8 mouse cellular contexts compared by ENCODE assay signal in genomic region chr7:29291616-29292457, GRCm38 (mm10). TPM values are rescaled to one million over a fixed set of nuclear protein-coding genes. Genes with fewer than 3 reads are reported as not detected.
A peak's percentile ranks its signal among the peaks of the same experiment; 100 is the strongest.
DNase-seq lines count a peak whose midpoint lies in the region; ATAC-seq lines count a peak whose summit lies in the region.

No protein-coding gene starts in this region.

- H3K27ac ChIP-seq in lung, embryonic 15.5 days: peak overlapping the region; percentile 95
- peak overlapping the region; percentile 78 for H3K27ac ChIP-seq in hindbrain, embryonic 13.5 days
- H3K27ac ChIP-seq in neural tube, embryonic 13.5 days (replicated peaks): peak overlapping the region; percentile 84

- H3K4me2 ChIP-seq in lung, embryonic 15.5 days: peak overlapping the region; percentile 86
- H3K4me2 ChIP-seq in hindbrain, embryonic 13.5 days: no peak overlapping the region
- H3K4me2 ChIP-seq in neural tube, embryonic 13.5 days: peak overlapping the region; percentile 79

- H3K4me1 ChIP-seq in lung, embryonic 15.5 days: peaks cover 38% of the 10 kb centered on the region
- H3K4me1 ChIP-seq in hindbrain, embryonic 13.5 days (replicated peaks): peaks cover 47% of the 10 kb centered on the region
- peaks cover 57% of the 10 kb centered on the region for H3K4me1 ChIP-seq in neural tube, embryonic 13.5 days (replicated peaks)

- ATAC-seq in lung, embryonic 15.5 days (ENCODE audit: borderline replicate concordance, extremely low read depth, low FRiP score, low TSS enrichment): no peak
- 0 out of 2 replicates have a peak, but pooled peaks have one; percentile 27 for ATAC-seq in hindbrain, embryonic 13.5 days (ENCODE audit: low FRiP score)
- ATAC-seq in neural tube, embryonic 13.5 days (ENCODE audit: low read depth): peak; percentile 22

- peak overlapping the region; percentile 56 for H3K4me3 ChIP-seq in lung, embryonic 15.5 days
- H3K4me3 ChIP-seq in hindbrain, embryonic 13.5 days: no peak overlapping the region
- H3K4me3 ChIP-seq in neural tube, embryonic 13.5 days: no peak overlapping the region

- no peaks in the 10 kb centered on the region for H3K36me3 ChIP-seq in lung, embryonic 15.5 days
- H3K36me3 ChIP-seq in hindbrain, embryonic 13.5 days: no peaks in the 10 kb centered on the region
- no peaks in the 10 kb centered on the region for H3K36me3 ChIP-seq in neural tube, embryonic 13.5 days

- no peaks in the 10 kb centered on the region for H3K27me3 ChIP-seq in lung, embryonic 15.5 days
- H3K27me3 ChIP-seq in hindbrain, embryonic 13.5 days: peaks cover 20% of the 10 kb centered on the region; the same call in 1 of the 2 replicates
- H3K27me3 ChIP-seq in neural tube, embryonic 13.5 days: peaks cover 10% of the 10 kb centered on the region; the same call in 1 of the 2 replicates

- no peak for DNase-seq in lung, postnatal 14 days
- DNase-seq in embryo, embryonic 10 days (ENCODE audit: low spot score): peak; percentile 66
- no peak for DNase-seq in spleen, postnatal 10 days (ENCODE audit: low spot score in 2 of 2)
- DNase-seq in spleen, adult 18-20 months: no peak
- no peak for DNase-seq in urinary bladder, adult 2 months (ENCODE audit: low spot score)

- peak overlapping the region; percentile 47 for H3K9ac ChIP-seq in lung, embryonic 15.5 days
- H3K9ac ChIP-seq in hindbrain, embryonic 13.5 days: no peak overlapping the region
- peak overlapping the region; percentile 58 for H3K9ac ChIP-seq in neural tube, embryonic 13.5 days

- H3K9me3 ChIP-seq in lung, embryonic 15.5 days: no peaks in the 10 kb centered on the region
- no peaks in the 10 kb centered on the region for H3K9me3 ChIP-seq in hindbrain, embryonic 13.5 days
- H3K9me3 ChIP-seq in neural tube, embryonic 13.5 days: no peaks in the 10 kb centered on the region

- WGBS in lung, embryonic 15.5 days: 12% methylated on average over 7 of the region's 7 CpGs
- WGBS in hindbrain, embryonic 13.5 days: 19% methylated on average over 6 of the region's 7 CpGs
- WGBS in neural tube, embryonic 13.5 days: 9% methylated on average over 6 of the region's 7 CpGs

RNA-seq across cellular contexts. Expression of gene Ppp1r14a, which starts 2.7 kb away (rescaled TPM):
- polyA plus RNA-seq in lung, embryonic 15.5 days (2015; fragmentation: Nextera tagmentation; extraction: Ambion mirVana): 148 and 159 TPM in 2 replicates
- polyA plus RNA-seq in hindbrain, embryonic 13.5 days (2015; fragmentation: Nextera tagmentation; extraction: Ambion mirVana): 8.6 and 13.1 TPM in 2 replicates
- polyA plus RNA-seq in neural tube, embryonic 13.5 days (2015; fragmentation: Nextera tagmentation; extraction: Ambion mirVana): 24.8 and 28.4 TPM in 2 replicates
- 303 and 338 TPM in 2 replicates for polyA plus RNA-seq in urinary bladder, adult 2 months (2012; rRNA removed)

RNA-seq across cellular contexts. Expression of gene Spint2, which starts 10.1 kb away (rescaled TPM):
- 325 and 332 TPM in 2 replicates for polyA plus RNA-seq in lung, embryonic 15.5 days (2015; fragmentation: Nextera tagmentation; extraction: Ambion mirVana)
- 42.4 and 44.0 TPM in 2 replicates for polyA plus RNA-seq in hindbrain, embryonic 13.5 days (2015; fragmentation: Nextera tagmentation; extraction: Ambion mirVana)
- 28.8 and 31.3 TPM in 2 replicates for polyA plus RNA-seq in neural tube, embryonic 13.5 days (2015; fragmentation: Nextera tagmentation; extraction: Ambion mirVana)
- 485 and 505 TPM in 2 replicates for polyA plus RNA-seq in urinary bladder, adult 2 months (2012; rRNA removed)

RNA-seq across cellular contexts. Expression of gene Dpf1, which starts 11.9 kb away (rescaled TPM):
- 12.8 and 13.7 TPM in 2 replicates for polyA plus RNA-seq in lung, embryonic 15.5 days (2015; fragmentation: Nextera tagmentation; extraction: Ambion mirVana)
- 187 and 197 TPM in 2 replicates for polyA plus RNA-seq in hindbrain, embryonic 13.5 days (2015; fragmentation: Nextera tagmentation; extraction: Ambion mirVana)
- 175 and 176 TPM in 2 replicates for polyA plus RNA-seq in neural tube, embryonic 13.5 days (2015; fragmentation: Nextera tagmentation; extraction: Ambion mirVana)
- 1.3 and 2.8 TPM in 2 replicates for polyA plus RNA-seq in urinary bladder, adult 2 months (2012; rRNA removed)

RNA-seq across cellular contexts. Expression of gene 2200002D01Rik, which starts 43.6 kb away (rescaled TPM):
- polyA plus RNA-seq in lung, embryonic 15.5 days (2015; fragmentation: Nextera tagmentation; extraction: Ambion mirVana): 13.1 and 14.4 TPM in 2 replicates
- polyA plus RNA-seq in hindbrain, embryonic 13.5 days (2015; fragmentation: Nextera tagmentation; extraction: Ambion mirVana): 1.7 and 2.1 TPM in 2 replicates
- 1.3 and 1.7 TPM in 2 replicates for polyA plus RNA-seq in neural tube, embryonic 13.5 days (2015; fragmentation: Nextera tagmentation; extraction: Ambion mirVana)
- polyA plus RNA-seq in urinary bladder, adult 2 months (2012; rRNA removed): 144 and 178 TPM in 2 replicates

RNA-seq across cellular contexts. Expression of gene Yif1b, which starts 53.7 kb away (rescaled TPM):
- 133 and 134 TPM in 2 replicates for polyA plus RNA-seq in lung, embryonic 15.5 days (2015; fragmentation: Nextera tagmentation; extraction: Ambion mirVana)
- polyA plus RNA-seq in hindbrain, embryonic 13.5 days (2015; fragmentation: Nextera tagmentation; extraction: Ambion mirVana): 79.0 and 79.8 TPM in 2 replicates
- polyA plus RNA-seq in neural tube, embryonic 13.5 days (2015; fragmentation: Nextera tagmentation; extraction: Ambion mirVana): 75.6 and 90.6 TPM in 2 replicates
- 43.4 and 45.5 TPM in 2 replicates for polyA plus RNA-seq in urinary bladder, adult 2 months (2012; rRNA removed)

Comparison
In these comparisons a context has a peak if more than half of its experiments do, and no peak if none do; other contexts are left out.
1. RNA of gene Dpf1, which starts 11.9 kb away (polyA plus RNA-seq): 187 to 197 TPM in hindbrain, embryonic 13.5 days and 175 to 176 TPM in neural tube, embryonic 13.5 days; 12.8 to 13.7 TPM in lung, embryonic 15.5 days and 1.3 to 2.8 TPM in urinary bladder, adult 2 months; every median in the first group is over 10 times any median in the second.
2. Peak in every context shown above with its lines, with median percentiles within 50 percentile points of each other: H3K27ac ChIP-seq.